Mouse (Mus musculus) right cerebral cortex, postnatal 10 days (tissue): Measurements from ENCODE around the gene Gm10518.
"Not testable (repeated sequence)": the region's sequence is repeated elsewhere in the genome, so short reads cannot be mapped to it uniquely, and the experiment has no call there.

Source experiments
- DNase-seq, 2 experiments: peaks; one replicate each; pipeline ENCODE4 v3.0.0; 2021; ENCODE audit warnings: low spot score in 2 of 2

The Gm10518 gene

GRCm38 (mm10) chr1:179802610-179803512 is at the start of gene Gm10518:
Gene Gm10518, plus strand, starts transcription at chr1:179803376.
- peak; percentile 57 to 64 for DNase-seq

DNA sequence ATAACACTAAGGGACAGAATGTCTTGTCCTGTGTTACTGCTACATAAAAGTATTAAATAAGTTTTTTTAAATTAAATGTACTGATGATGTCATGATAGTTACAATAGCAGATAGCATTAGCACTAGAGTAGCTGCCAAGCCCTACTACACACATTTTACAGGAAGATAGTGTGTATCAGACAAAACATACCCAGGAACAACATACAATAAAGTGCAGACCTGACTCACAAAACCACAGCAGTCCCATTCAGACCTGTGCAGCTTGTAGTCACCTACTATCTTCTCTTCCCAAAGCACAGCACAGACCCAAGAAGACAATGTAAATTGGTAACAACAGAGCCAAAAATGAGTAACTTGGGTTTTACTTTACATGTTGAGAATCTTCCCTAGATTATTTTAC is 46.7 kb upstream of the Gm10518 start:
- DNase-seq: no peak

GRCm38 (mm10) chr1:179760086-179760485 is 43.1 kb upstream of the Gm10518 start:
- DNase-seq: no peak

- no peak for DNase-seq
Observed at GRCm38 (mm10) chr1:179760553-179760952, 42.6 kb upstream of the Gm10518 start.

DNA sequence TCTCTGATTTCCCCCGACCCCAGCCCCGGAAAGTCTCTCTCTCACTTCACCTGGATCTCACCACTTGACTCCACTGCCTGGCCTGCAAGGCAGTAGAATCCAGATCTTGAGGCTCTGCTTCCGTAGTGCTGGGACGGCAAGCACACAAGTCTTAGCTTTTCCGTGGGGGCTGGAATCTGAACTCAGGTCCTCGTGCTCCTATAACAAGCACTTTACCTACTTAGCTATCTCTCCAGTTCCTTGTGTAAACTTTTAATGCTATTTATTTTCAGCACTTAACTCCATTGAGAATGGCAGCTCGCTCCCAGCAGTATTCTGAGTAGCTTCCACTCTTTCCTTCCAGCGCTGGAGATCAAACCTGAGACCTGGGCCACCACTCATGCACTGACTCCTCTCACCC is 26.3 kb upstream of the Gm10518 start:
- DNase-seq: no peak

- no peak for DNase-seq
Observed at GRCm38 (mm10) chr1:179784098-179784497, 19.1 kb upstream of the Gm10518 start.

DNA sequence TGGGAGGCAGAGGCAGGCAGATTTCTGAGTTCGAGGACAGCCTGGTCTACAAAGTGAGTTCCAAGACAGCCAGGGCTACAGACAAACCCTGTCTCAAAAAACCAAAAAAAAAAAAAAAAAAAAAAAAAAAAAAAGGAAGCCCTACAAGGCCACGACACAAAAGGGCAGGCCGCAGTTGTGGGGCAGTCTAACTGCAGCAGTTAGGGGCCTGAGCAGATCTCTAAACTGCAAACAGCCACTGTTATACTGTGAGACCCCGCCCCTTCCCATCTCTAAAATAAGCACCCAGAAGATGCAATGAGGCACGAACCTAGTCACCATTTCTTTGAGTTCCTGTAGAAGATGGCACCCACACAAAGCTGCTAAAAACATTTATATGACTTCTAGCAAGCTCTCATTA is 17.7 kb upstream of the Gm10518 start:
- DNase-seq: no peak

GRCm38 (mm10) chr1:179787281-179787680 is 15.9 kb upstream of the Gm10518 start:
- no peak for DNase-seq

- no peak for DNase-seq
Observed at GRCm38 (mm10) chr1:179798794-179799193, 4.4 kb upstream of the Gm10518 start.

GRCm38 (mm10) chr1:179803513-179804139 is 450 bp downstream of the Gm10518 start, which contains the start of gene Ahctf1:
Gene Ahctf1, minus strand, starts transcription at chr1:179803680.
- peak; percentile 99 for DNase-seq

- peak; percentile 39 to 57 for DNase-seq
Observed at GRCm38 (mm10) chr1:179804140-179804881, 1.1 kb downstream of the Gm10518 start.

GRCm38 (mm10) chr1:179805751-179806150 is 2.6 kb downstream of the Gm10518 start:
- DNase-seq: no peak

DNA sequence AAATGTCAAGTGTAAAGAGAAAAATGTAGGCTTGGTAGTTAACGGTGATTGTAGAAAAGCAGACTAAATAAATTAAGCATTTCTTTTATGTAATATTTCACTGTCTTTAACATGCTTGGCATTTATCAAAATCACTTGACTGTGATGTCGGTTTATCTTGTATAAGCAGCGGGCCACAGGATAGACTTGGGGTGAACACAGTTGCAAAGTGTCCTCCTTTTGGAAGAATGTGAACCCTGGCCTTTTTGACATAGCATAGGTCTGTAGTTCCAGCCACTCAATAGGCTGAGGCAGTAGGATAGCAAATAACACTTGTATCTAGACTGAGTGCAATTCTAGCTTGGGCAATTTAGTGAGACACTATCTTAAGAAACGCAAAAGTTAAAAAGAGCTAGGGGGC is 4.3 kb downstream of the Gm10518 start:
- no peak for DNase-seq

- DNase-seq: no peak
Observed at GRCm38 (mm10) chr1:179808300-179808699, 5.1 kb downstream of the Gm10518 start.

- no peak for DNase-seq
Observed at GRCm38 (mm10) chr1:179813385-179813784, 10.2 kb downstream of the Gm10518 start.

DNA sequence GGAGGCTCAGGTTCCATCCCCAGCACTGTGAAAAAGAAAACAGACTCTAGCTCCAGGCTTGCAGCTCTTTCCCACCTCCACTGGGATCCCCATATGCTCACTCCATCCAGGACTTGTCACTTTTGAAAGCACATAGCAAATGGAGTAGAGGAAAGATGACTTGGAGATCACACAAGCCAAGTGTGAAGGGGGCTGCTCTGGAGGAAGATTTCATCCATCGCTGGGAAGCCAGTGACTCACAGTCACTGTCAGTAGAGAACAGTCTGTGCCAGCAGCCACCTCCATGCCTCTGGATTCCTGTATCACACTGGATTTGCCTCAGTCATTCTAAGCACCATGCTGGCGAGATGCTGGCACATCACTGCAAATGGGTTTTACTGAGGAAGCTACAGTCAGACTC is 11.4 kb downstream of the Gm10518 start:
- no peak for DNase-seq

GRCm38 (mm10) chr1:179818490-179819278 is 15.5 kb downstream of the Gm10518 start:
- not testable (repeated sequence) for DNase-seq

DNA sequence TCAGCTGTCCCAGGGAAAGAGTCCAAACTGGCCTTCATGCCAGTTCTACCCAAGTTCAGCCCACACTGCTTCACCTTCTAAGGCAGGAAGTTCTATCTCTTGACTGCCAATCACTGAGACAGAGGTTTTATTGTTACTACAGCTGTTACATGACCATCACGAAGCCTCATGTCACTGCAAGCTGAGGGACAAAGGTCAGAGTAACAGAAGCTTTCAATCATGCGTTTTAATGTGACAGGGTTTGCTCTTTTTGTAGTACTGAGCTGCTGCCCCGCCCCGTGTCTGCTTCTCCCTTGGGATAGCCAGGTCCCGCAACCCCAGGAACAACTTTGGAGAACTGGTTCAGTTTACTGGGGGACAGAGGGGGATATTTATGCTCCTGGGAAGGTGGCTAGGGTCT is 21.4 kb downstream of the Gm10518 start:
- no peak for DNase-seq

GRCm38 (mm10) chr1:179828051-179828450 is 24.9 kb downstream of the Gm10518 start:
- DNase-seq: no peak

DNA sequence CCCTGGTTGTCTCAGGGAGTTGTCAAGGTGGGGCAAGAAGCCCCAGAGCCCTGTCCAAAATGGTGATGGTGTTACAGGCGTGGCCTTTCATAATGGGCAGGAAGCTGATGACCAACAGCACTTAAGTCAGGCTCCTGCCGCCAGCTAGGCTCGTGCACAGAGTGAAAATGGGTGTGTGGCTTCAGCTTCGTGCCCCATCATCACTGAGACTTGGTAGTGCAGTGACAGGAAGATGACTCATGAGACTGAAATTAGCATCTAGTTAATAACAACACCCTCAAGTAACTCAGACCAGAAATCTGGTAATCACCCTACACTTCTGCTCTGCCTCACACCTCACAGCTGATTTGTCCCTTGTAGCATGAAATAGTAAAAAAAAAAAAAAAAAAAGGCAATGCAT is 25.7 kb downstream of the Gm10518 start:
- no peak for DNase-seq

GRCm38 (mm10) chr1:179832710-179833240 is 29.6 kb downstream of the Gm10518 start:
- DNase-seq: no peak
